Mouse (Mus musculus) small intestine, adult 2 months (tissue): ENCODE results near the gene Nfkbid.

Experiments
- CTCF ChIP-seq: fragments of 200-500 bp; IDR thresholded peaks from 2 replicates; pipeline ENCODE4 v1.5.1; 2012; ENCODE audit warnings: low read depth, mild to moderate bottlenecking, control low read depth, inconsistent platforms, low read length, moderate library complexity, mixed read lengths; ENCODE audit not compliant: insufficient replicate concordance, insufficient read length; ENCODE audit errors: extremely low read depth
- POLR2A ChIP-seq: fragments of 200-500 bp; IDR thresholded peaks from 2 replicates; pipeline ENCODE4 v1.6.1; 2012; ENCODE audit warnings: low read depth, mild to moderate bottlenecking, control low read depth, inconsistent platforms, low read length, moderate library complexity

DNA sequence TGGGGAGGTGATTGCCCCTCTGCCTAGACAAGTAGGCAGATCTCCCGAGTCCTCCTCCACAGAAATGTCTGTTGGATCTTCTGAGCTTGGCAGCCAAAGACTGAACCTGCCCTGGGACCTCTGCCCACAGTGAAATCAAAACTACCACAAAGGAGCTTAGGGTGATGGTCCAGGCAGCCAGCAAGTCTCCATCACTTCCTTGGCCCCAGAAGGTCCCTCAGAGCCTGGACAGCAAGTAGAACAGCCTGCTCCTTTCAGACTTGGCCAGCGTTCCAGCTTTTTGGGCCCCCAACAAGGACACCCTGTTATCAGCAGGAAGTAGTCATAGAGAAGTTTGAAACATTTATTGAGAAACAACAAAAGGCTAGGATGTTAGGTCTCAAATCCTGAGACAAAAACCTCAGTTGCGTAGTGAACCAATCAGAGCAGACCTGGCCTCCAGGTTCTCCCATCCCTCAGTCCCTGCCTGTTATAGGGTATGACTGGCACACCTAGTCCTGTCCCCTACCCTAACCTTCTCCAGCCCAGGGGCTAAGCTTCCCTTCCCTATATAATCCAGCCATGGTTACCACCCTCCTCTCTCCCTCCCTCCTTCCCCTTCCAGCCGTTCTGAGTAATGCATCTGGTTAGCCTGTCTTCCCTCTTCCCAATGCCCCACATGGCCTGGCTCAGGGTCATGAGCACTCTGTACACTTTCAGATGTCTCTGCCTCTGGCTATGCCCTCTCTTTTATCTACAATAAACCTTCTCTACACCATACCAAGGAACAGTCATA lies 28.6 kb upstream of the Nfkbid start:
- no peak for TF ChIP-seq CTCF
- TF ChIP-seq POLR2A = no peak
